Mouse (Mus musculus): ENCODE measurements around the gene Tm9sf4.

Tm9sf4 gene

DNA sequence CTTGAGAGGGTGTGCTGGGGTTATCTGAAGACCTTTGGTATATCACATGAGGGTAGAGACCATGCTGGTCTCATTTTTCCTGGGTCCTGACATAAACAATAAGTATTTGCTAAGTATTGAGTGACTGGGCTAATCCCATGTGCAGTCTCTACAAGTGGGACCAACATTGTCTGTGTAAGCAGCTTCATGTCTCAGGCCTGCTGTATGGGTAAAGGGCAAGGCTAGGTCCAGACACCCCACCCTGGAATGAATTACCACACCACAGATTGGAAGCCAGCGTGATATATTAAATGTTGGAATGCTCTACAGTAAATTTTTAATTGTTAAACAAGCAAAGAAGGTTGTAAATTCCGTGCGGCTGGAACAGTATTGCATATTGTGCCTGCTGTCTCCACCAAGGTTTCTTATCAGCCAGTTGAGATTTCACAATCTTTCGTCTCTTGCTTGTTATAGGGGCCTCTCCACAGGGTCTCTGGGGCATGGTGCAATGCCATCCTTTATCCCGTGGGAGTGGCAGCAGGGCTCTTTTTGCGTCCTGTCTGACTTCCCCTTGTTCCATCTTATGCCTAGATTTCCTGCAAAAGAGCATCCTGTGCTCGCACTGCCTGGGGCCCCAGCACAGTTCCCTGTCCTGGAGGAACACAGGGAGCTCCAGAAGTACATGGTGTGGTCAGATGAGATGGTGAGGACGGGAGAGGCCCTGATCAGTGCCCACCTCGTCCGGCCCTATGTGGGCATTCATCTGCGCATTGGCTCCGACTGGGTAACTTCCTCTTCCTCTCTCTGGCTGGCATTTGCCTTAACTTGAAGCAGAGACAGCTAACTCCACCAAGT, 98.1 kb downstream of the Tm9sf4 start:
- no peak for DNase-seq (ENCODE audit: low spot score)
